Mouse (Mus musculus) retina, embryonic 14.5 days (tissue): Measurements from ENCODE around the gene Lingo1.
A peak's percentile ranks its signal among the peaks of the same experiment; 100 is the strongest.

Source experiments
- DNase-seq: peaks from one replicate; pipeline ENCODE4 v3.0.0-alpha.2; 2015; ENCODE audit warnings: low spot score

Gene Lingo1

DNA sequence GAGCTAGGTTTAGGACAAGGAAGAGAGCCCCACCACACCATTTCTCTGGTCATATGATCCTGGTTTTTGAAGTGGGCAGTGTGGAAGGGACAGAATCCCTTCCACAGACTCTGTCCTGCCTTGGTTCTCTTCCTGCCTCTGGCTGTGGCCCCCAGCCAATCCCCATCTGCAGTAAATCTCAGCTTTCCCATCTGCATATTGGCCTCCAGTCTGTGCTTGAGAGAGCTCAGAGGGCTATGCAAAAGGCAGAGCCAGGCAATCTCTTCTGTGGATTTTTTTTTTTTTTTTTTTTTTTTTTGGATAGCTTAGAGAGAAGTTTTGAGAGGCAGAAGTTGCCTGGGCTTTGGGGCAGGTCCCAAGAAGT lies 190.8 kb downstream of the Lingo1 start:
- no peak for DNase-seq

DNA sequence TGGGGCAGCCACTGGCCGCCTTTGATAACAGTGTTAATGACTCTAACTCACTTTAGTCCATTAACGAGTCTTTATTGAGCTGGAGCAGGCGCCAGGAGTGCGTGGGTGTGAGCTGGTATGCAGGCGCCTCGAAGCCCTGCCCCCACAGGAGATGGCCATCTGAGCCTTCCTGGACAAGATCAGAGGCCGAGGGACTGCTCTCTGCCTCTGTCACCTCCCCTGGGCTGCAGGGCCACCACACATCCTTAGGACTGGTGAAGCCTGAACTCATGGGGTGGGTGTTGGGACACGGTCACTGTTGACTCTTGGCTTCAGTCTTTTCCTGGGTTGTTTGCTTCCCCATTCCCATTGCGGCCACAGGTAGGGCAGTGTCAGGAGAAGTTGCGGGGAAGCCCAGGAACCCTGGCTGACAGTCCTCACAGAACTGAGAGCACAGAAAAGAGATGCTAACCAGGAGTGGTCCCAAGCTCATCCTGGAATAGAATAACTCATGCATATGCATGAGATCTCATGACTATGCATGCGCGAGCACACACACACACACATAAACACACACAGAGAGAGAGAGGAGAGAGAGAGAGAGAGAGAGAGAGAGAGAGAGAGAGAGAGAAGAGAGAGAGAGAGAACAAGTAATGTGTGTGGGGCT lies 191.3 kb downstream of the Lingo1 start:
- DNase-seq, result no peak

DNA sequence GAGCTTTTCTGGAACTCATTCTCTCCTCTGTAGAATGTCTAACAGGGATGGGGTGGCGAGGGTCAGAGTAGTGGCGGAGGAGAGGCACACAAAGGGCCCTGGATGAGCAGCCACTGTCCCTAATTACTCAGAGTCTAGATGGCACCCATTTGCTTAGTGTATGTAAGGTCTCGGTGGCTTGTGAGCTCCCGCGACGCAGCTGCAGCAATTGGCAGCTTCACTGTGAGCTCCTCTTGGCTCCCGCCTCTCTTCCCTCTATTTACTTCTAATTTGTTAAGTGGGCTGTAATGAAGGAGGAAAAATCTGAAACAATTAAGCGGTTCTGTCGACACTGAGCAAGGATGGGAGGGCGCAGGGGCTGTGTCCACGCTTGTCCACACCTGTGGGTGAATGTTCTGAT lies 195.6 kb downstream of the Lingo1 start:
- DNase-seq, result peak; percentile 49

DNA sequence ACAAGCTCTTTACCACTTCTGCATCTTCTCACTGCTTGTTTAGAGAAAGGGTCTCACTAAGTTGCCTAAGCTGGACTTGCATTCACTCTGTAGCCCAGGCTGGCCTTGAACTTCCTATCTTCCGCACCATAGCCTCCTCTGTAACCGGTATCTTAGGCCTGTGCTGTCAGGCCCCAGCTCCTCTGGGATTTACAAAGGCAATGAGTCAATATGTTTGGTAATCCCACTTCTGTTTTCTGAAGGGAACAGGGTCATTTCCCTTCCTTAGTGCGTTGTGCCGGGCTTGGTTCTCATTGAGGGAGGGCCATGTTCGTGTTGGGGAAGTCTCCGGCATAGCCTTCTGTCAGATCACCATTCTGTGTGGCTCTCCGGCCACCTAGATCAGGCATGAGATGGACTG lies 203.6 kb downstream of the Lingo1 start:
- DNase-seq, result no peak

DNA sequence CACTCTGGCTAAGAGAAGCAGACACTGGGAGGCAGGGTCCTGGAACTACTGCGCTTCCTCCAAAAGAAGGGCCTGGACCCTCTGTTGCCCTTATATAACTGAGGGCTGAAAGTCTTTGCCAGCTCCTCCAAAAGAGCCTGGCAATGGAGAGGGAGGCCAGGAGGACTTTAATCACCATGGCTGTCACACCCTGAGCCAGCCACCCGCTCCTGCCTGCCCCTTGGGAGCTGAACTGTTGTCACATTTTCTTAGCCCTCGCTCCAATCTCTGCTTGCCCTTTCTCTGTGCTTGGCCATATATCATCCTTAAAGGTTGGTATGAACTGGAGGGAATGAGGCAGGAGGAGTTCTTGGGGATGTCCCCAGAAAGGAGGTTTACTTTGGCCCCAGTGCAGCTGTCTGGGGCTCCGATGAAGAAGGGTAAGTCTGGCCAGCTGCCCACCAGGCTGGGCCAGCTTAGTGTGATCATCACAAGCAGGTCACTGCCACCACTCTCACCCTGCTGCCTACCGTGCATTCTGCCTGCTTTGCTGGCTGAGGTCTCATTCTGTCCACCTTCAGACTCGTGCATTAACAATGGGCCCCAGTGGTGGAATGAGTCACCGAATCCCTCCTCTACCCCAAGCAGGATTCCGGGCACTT lies 204.9 kb downstream of the Lingo1 start:
- DNase-seq, result no peak

DNA sequence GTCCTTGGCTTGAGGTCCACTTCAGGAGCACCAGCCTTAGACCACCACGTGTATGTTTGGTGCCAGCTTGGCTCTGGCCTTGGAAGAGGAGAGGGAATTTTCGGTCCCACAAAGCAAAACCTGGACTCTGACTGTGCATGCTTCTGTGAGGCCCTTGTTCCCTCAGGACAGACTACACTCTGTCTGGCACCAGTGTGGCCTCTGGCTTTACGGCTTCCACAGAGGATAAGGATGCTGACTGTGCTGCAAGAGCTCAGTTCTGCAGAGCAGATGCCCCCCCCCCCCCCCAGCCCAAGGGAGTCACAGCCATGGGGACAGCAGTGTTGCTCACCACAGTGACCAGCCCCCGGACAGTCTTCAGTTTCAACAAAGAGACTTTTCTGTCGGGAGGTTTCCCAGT lies 206.5 kb downstream of the Lingo1 start:
- DNase-seq, result no peak

DNA sequence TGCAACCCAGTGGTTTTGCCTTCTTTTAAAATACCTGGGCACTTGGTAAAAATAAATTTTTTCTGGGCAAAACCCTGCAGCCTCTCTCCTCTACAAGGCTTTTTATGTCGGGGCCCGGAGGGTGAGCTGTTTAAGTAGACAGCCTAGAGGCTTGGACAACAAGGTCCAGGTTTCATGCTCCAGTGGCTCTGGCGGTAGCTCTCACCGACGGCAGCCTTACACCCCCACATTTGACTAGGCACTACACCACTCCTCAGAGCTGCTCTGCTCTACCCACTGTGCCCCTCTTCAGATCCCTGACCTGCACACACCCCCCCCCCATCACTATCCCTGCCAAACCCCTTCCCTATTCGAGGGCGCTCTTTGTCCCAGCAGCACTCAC lies 212.2 kb downstream of the Lingo1 start:
- no peak for DNase-seq

DNA sequence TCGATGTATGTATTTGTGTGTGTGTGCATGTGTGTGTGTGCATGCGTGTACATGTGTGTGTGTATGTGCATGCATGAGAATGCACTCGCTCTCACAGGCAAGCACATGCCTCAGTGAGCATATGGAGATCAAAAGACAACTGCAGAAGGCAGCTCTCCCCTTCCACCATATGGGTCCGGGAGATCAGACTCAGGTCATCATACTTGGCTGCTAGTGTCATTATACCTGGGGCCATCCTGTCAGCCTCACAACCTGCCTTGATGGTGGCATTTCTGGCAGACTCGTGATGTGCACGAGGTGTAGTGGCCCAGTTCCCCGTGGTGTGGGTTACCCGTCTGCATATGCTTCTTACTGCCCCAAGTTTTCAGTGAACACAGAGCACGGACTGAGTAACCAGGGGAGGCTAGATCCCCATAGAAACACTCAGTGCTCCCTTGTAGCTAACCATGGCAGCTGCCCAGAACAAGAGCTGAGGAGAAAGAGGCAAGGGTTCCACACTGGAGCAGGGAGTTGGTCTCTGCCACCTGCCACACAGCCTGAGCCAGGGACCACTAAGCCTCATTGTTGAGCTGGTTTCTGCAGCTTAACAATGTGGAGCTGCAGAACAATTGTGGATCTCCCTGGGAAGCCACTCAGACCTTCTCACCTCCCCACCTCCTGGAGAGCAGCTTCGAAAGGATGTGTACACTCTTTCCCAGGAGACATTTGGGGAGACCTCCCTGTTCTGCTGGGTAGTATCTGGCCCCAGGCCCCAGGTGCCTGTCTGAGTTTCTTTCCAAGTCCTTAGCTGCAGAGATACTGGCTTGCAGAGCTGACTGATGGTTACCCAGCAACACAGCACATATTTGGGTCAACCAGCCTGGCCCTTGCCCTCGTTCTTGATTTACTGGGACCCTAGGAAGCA lies 212.9 kb downstream of the Lingo1 start:
- peak; percentile 61 for DNase-seq

DNA sequence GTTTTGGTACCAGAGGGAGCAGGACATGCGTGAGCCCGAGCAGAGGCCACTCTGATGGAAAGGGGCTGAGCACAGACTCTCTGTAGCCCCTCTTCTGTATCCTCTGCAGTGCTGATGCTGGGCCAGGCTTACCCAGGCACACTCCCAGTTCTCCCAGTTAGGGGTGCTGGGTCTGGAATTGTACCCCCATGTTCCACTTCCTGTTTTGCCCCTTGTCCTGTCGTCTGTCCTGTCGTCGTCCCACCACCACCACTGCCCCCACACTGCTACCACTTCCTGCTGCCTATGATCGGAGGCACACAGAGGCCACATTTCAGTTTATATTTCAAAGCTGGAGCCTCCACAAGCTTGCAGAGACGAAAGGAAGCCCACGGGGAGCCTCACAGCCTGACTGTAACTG lies 213.6 kb downstream of the Lingo1 start:
- no peak for DNase-seq

DNA sequence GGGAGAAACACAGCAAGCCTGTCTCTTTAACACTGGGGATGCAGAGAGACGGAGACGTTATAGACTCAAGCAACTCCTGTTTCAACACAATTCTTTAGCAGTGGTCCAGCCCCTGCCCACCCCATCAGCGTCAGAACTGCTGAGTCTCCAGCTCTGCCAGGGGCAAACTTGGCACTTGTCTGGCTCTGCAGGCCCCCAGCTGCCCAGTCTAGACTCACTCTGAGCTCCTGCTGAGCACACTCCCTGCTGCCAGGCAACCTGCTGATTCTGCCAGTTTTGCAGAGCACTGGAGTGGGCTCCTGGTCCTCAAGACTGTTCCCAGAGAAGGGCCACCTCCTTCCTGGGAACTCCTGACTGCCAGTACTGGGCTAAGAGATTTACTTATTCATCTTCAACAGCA lies 214.6 kb downstream of the Lingo1 start:
- no peak for DNase-seq

DNA sequence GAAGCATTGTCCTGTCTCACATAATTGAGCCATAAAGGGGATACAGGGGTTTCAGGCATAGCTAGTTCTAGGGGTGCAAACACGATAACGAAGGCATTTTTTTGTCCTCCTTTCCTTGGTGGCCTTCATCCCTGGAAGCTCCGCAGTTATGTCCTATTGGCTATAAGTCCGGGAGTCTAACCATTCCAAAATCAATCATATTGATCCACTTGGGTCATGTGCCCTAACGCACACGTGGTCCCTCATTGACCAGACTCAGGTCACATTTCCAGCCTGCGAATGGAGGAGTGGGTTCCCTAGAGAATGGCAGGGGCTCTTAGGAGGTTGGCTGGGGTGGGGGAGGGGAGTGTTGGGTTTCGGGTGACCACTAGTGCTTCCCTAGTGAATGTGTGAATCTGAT lies 215.3 kb downstream of the Lingo1 start:
- no peak for DNase-seq

DNA sequence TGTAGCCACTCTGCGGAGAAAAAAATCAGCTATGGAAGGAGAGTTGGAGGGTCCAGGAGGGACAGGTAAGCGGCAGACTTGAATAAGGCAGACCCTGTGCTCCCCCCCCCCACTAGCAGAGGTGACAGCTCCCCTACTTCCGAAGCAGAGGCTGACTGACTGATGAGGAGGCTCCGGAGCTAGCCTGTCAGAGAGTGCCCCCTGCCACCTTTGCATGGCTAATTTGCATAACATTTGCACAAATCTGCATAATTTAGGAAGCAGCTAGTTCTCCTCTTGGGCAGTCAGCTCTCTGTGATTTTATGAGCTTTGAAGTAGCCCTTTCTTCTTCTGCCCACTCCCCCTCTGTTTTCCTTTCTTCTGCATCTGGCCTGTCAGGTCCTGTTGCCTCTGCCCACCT lies 216.2 kb downstream of the Lingo1 start:
- DNase-seq, result no peak

DNA sequence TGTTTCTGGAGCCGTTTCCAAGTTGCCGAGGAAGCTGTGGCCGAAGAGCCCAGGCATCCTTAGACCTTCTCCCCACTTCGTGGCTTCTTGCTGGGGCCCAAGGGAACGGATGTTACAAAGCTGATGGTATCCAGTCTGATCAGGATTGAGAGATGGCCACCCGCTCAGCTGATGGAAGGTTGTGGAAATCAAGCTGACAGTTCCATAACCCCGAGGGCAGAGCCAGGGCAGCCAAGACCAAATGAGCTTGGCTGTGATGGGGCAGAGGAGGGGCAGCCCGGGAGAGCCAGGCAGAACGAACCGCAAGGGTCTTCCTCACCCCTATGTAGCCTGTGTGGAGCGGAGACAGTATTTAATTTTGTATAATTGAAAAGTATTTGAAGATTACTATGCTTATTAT lies 218.9 kb downstream of the Lingo1 start:
- peak; percentile 72 for DNase-seq

DNA sequence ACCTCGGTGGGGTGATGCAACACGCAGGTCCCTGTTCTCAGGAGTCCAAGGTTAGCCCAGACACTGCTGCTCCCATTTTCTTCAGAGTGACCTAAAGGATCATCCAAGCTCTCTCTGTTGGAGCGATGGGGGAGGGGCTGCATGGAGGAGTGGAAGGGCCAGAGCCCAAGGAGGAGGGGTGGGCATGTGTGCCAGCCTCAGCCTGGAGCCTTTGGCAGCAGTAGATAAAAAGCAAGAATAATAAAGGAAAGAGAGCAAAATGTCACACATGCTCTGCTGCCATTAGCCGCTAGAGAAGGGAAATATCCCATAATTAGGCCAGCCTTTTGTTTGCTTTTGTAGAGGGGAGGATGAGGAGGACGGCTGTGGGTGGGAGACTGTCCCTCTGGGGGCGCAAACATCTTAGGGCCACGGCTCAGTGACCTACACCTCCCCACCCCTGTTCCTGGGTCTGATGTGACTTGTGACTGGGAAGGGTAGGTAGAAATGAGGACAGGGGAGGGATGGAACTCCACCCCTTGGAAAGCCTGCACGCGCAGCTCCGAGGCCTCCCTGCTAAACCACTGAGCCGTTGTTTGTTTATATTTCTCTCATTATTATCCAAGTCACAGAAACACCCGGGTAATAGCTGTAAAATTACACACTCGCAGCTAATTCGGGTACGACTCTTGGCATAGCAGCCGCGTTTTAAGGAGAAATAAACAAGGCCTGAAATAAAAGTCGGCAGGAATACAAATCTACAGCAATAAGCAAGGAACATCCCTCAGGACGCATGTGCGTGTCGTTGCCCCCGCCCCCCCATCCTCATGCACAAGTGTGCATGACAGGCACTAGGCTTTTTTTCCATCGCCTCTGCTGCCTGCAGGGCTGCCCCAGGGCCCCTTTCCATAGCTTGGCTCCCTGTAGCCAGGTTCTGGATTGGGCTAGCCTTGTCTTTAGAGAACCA lies 223.5 kb downstream of the Lingo1 start:
- DNase-seq, result peak; percentile 49
